Mouse (Mus musculus) heart, postnatal 0 days (tissue): ENCODE measurements around the gene 9030025P20Rik.
"Not testable (repeated sequence)": the region's sequence is repeated elsewhere in the genome, so short reads cannot be mapped to it uniquely, and the experiment has no call there.

Experiments used
- CTCF ChIP-seq: IDR thresholded peaks from 2 replicates; pipeline ENCODE4 v1.5.1; 2016; ENCODE audit warnings: antibody characterized with exemption, control low read depth, low read depth
- EP300 ChIP-seq: IDR thresholded peaks from 2 replicates; pipeline ENCODE4 v1.6.1; 2016; ENCODE audit warnings: antibody characterized with exemption, low read depth

GRCm38 (mm10) chr17:14994140-14994539 lies 15.9 kb downstream of the 9030025P20Rik start:
- not testable (repeated sequence) for TF ChIP-seq CTCF, EP300
